8 mouse cellular contexts compared by ENCODE assay signal in the genomic region with DNA sequence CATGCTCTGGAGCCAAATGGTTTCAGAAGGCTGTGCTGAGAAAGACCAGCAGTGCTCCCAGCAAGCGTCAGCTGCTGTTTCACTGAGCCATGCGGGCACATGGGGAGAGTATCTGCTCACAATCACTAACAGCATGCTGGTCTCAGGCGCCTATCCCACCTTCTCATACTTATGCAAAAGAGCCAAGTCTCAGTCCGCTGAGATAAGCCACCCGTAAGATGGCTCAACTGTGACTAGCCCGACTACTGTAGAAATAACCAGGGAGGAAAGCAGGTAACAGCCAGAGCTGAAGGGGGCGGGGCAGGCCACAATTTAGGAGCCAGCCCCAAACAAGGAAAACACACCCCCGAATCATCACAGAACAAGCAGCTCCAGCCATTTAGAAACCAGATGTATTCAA. TPM values are rescaled to one million over a fixed set of nuclear protein-coding genes. Genes with fewer than 3 reads are reported as not detected.
A peak's percentile ranks its signal among the peaks of the same experiment; 100 is the strongest.
DNase-seq lines count a peak whose midpoint lies in the region; ATAC-seq and TF ChIP-seq lines count a peak whose summit lies in the region.

No protein-coding gene starts in this region.

- no peak for TF ChIP-seq CTCF in cerebellum, adult 2 months (IDR thresholded peaks at IDR 0.05; ENCODE audit: borderline replicate concordance, insufficient read depth, low read depth, low read length)
- TF ChIP-seq CTCF in G1E (IDR thresholded peaks at IDR 0.05; ENCODE audit: low read depth, low read length): no peak
- TF ChIP-seq CTCF in liver, postnatal 0 days (IDR thresholded peaks at IDR 0.05; ENCODE audit: low read depth): no peak

- TF ChIP-seq POLR2A in cerebellum, adult 2 months (IDR thresholded peaks at IDR 0.05; ENCODE audit: borderline replicate concordance, insufficient read depth, low read length): no peak

- H3K4me2 ChIP-seq in hindbrain, embryonic 12.5 days (replicated peaks): peak overlapping the region; percentile 90
- H3K4me2 ChIP-seq in liver, postnatal 0 days (ENCODE audit: low read depth, low read length): peak overlapping the region; percentile 90

- no peak overlapping the region for H3K27ac ChIP-seq in cerebellum, adult 2 months (ENCODE audit: insufficient read depth, low read length)
- no peak overlapping the region for H3K27ac ChIP-seq in hindbrain, embryonic 12.5 days
- H3K27ac ChIP-seq in liver, postnatal 0 days (ENCODE audit: low read depth): peak overlapping the region; percentile 22; the same call in 1 of the 2 replicates

- WGBS in cerebellum, adult 2 months: 13% methylated on average over 8 of the region's 8 CpGs
- WGBS in hindbrain, embryonic 12.5 days: 44% methylated on average over 8 of the region's 8 CpGs
- WGBS in liver, postnatal 0 days (ENCODE audit: insufficient replicate concordance): 22% methylated on average over 8 of the region's 8 CpGs

- peak overlapping the region; percentile 100 for H3K4me3 ChIP-seq in cerebellum, adult 2 months (replicated peaks; ENCODE audit: insufficient read depth, low read depth, low read length)
- peak overlapping the region; percentile 91 for H3K4me3 ChIP-seq in G1E (ENCODE audit: low read depth, low read length)
- peak overlapping the region; percentile 89 for H3K4me3 ChIP-seq in hindbrain, embryonic 12.5 days
- H3K4me3 ChIP-seq in liver, postnatal 0 days (ENCODE audit: low read depth, low read length): peak overlapping the region; percentile 78

- peaks cover 10% of the 10 kb centered on the region for H3K4me1 ChIP-seq in cerebellum, adult 2 months (ENCODE audit: control insufficient read depth, insufficient read depth, low read length)
- H3K4me1 ChIP-seq in G1E (ENCODE audit: insufficient read depth, low read depth, low read length): peaks cover 49% of the 10 kb centered on the region
- H3K4me1 ChIP-seq in hindbrain, embryonic 12.5 days: peaks cover 20% of the 10 kb centered on the region
- peaks cover 28% of the 10 kb centered on the region for H3K4me1 ChIP-seq in liver, postnatal 0 days (ENCODE audit: insufficient read depth)

- H3K27me3 ChIP-seq in cerebellum, adult 2 months (ENCODE audit: control insufficient read depth, insufficient read depth, low read length): no peaks in the 10 kb centered on the region
- H3K27me3 ChIP-seq in G1E (ENCODE audit: insufficient read depth, low read length): peaks cover 5% of the 10 kb centered on the region
- H3K27me3 ChIP-seq in hindbrain, embryonic 12.5 days: no peaks in the 10 kb centered on the region
- H3K27me3 ChIP-seq in liver, postnatal 0 days (ENCODE audit: insufficient read depth, low read length): no peaks in the 10 kb centered on the region

- no peaks in the 10 kb centered on the region for H3K9me3 ChIP-seq in G1E (replicated peaks)
- no peaks in the 10 kb centered on the region for H3K9me3 ChIP-seq in hindbrain, embryonic 12.5 days (replicated peaks)
- H3K9me3 ChIP-seq in liver, postnatal 0 days (ENCODE audit: low read length): no peaks in the 10 kb centered on the region

- DNase-seq in cerebellum, adult 2 months: no peak
- DNase-seq in cerebellum, adult 18-20 months: no peak
- peak; percentile 40 for DNase-seq in G1E (ENCODE audit: low spot score)
- DNase-seq in liver, postnatal 0 days: peak; percentile 40
- no peak for DNase-seq in urinary bladder, adult 2 months (ENCODE audit: low spot score)
- no peak for DNase-seq in layer of hippocampus, adult 11-12 months (ENCODE audit: low spot score)
- no peak for DNase-seq in lung, postnatal 14 days

- H3K36me3 ChIP-seq in G1E (replicated peaks): peaks cover 64% of the 10 kb centered on the region
- peaks cover 54% of the 10 kb centered on the region for H3K36me3 ChIP-seq in hindbrain, embryonic 12.5 days
- H3K36me3 ChIP-seq in liver, postnatal 0 days (replicated peaks; ENCODE audit: insufficient read depth, low read length): peaks cover 39% of the 10 kb centered on the region

- TF ChIP-seq EP300 in liver, postnatal 0 days (IDR thresholded peaks at IDR 0.05; ENCODE audit: low read depth): no peak

- ATAC-seq in G1E (ENCODE audit: extremely low read depth, insufficient number of reproducible peaks, low FRiP score, poor library complexity, severe bottlenecking): no peak
- no peak for ATAC-seq in hindbrain, embryonic 12.5 days (ENCODE audit: low FRiP score)
- 0 out of 2 replicates have a peak, but pooled peaks have one; percentile 9 for ATAC-seq in liver, postnatal 0 days

- H3K9ac ChIP-seq in hindbrain, embryonic 12.5 days: peak overlapping the region; percentile 99
- H3K9ac ChIP-seq in liver, postnatal 0 days (replicated peaks): peak overlapping the region; percentile 78

RNA-seq across cellular contexts. Expression of a gene that starts 1.7 kb away (rescaled TPM):
- 775 and 784 TPM in 2 replicates for polyA plus RNA-seq in cerebellum, adult 2 months (2012; rRNA removed)
- 1,073 and 1,187 TPM in 2 replicates for total RNA-seq in G1E (2014; fragmentation: Nextera tagmentation)
- 3,077 and 3,504 TPM in 2 replicates for total RNA-seq in G1E (2017)
- 210 and 249 TPM in 2 replicates for polyA plus RNA-seq in G1E (2012)
- 779 and 914 TPM in 2 replicates for polyA plus RNA-seq in hindbrain, embryonic 12.5 days (2016; fragmentation: Nextera tagmentation; extraction: Ambion mirVana)
- polyA plus RNA-seq in liver, postnatal 0 days (2015; fragmentation: Nextera tagmentation; extraction: Ambion mirVana): 684 and 710 TPM in 2 replicates
- polyA plus RNA-seq in urinary bladder, adult 2 months (2012; rRNA removed): 2,204 and 2,273 TPM in 2 replicates

Comparison
In these comparisons a context has a peak if more than half of its experiments do, and no peak if none do; other contexts are left out.
1. DNase-seq: peak in G1E (single experiment) and liver, postnatal 0 days (single experiment); none in cerebellum, adult 2 months (0 of 2), cerebellum, adult 18-20 months (0 of 2), urinary bladder, adult 2 months (single experiment), layer of hippocampus, adult 11-12 months (single experiment) and lung, postnatal 14 days (single experiment).
2. Peak in every context shown above with its lines, with median percentiles within 50 percentile points of each other: H3K4me3 ChIP-seq.